Mouse (Mus musculus) left cerebral cortex, postnatal 14 days (tissue): ENCODE measurements around the gene Lcn6. TPM values are rescaled to one million over a fixed set of nuclear protein-coding genes. Genes with fewer than 3 reads are reported as not detected.
"Not testable (repeated sequence)": the region's sequence is repeated elsewhere in the genome, so short reads cannot be mapped to it uniquely, and the experiment has no call there.

Experiments used
- DNase-seq, 2 experiments: peaks; one replicate each; pipeline ENCODE4 v3.0.0; 2021 to 2022; ENCODE audit warnings: low spot score in 2 of 2, mixed read lengths in 1 of 2
- intact Hi-C: fragments of 180-260 bp; cut with DNase I; formaldehyde crosslinking; loops from one replicate; pipeline ENCODE4 v1.15.1; 2025
- total RNA-seq, 2 experiments: library from RNA; stranded (reverse); gene quantifications; 2 replicates each; pipeline ENCODE4 v1.2.3; 2021

The Lcn6 gene
- total RNA-seq, 2 experiments from 2014 or later, result not detected

DNA sequence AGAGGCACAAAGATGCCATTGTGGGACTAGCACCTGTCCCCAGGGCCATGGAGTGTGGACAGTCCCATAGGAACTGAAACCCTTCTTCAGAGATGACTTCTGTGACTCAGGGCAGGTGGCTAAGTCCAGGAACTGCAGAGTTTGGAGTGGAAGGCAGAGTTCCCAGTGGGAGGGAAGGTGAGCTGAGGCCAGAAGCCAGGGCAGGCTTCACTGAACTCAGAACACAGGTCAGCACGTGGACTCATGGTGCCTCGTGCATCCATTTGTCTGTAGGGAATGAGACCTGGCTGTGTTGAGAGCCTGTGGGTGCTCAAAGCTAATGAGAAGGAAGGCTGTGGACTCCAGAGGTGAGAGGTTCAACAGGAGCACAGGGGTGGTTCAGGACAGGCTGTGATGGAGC is 22.1 kb downstream of the Lcn6 start:
- intact Hi-C loops, result no loop called here
- DNase-seq, result no peak

DNA sequence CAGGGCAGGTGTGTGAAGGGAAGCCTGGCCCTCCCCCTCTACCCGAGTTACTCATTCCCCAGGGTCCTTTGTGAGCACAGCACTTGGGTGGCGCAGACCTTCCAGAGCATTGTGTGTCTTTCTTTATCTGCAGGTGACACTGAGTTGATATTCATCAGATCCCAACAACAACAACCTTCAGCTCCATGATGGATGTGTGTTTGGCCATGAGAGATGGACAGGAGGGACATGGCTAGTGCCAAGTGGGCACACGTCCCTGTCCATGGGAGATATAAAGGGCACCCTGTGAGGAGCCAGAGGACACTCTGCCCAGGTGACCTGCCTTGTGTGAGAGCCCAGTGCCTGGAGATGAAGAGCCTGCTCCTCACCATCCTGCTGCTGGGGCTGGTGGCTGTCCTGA is 23.2 kb downstream of the Lcn6 start, which contains the start of gene Obp2a:
Gene Obp2a (plus strand): TSS at position 301 of the 400 bp plus-strand sequence.
- intact Hi-C loops, DNase-seq: not testable (repeated sequence)

DNA sequence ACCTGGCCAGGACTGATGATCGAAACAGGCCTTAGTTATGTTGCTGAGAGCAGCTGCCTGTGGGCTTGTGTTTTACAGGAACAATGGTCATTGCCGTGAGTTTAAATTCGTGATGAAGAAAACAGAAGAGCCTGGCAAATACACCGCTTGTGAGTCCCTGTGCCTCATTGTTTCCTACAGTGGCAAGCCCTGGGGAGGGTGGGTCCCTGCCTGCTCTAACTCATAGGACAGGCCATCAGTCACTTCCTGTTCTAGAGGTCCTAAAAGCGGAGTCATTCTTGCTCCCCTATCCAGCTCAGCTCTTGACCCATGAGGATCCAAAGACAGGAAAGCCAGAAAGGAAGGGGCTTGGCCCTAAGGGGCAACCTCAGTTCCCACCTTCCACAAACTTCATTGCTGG is 24.4 kb downstream of the Lcn6 start:
- DNase-seq, result no peak
- intact Hi-C loops, result no loop called here

DNA sequence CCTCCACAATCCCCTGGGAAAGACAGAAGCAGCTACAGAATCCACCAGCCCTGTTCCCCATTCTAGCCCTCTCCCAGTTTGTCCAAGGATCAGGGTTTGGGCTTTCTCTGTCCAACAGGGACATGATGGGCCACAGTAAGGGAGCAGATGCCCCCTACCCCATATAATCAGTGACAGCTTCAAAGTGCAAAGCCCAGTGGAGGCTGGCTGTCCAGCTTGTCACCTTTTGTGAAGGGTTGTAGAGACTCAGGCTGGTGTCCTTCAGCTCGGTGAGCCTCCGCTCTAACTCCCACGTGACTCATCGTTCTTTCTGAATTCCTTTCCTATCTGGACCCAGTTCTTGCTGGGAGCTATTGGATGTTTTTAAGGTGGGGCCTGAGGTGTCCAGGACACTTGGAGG is 27.1 kb downstream of the Lcn6 start:
- no peak for DNase-seq
- intact Hi-C loops, result no loop called here

DNA sequence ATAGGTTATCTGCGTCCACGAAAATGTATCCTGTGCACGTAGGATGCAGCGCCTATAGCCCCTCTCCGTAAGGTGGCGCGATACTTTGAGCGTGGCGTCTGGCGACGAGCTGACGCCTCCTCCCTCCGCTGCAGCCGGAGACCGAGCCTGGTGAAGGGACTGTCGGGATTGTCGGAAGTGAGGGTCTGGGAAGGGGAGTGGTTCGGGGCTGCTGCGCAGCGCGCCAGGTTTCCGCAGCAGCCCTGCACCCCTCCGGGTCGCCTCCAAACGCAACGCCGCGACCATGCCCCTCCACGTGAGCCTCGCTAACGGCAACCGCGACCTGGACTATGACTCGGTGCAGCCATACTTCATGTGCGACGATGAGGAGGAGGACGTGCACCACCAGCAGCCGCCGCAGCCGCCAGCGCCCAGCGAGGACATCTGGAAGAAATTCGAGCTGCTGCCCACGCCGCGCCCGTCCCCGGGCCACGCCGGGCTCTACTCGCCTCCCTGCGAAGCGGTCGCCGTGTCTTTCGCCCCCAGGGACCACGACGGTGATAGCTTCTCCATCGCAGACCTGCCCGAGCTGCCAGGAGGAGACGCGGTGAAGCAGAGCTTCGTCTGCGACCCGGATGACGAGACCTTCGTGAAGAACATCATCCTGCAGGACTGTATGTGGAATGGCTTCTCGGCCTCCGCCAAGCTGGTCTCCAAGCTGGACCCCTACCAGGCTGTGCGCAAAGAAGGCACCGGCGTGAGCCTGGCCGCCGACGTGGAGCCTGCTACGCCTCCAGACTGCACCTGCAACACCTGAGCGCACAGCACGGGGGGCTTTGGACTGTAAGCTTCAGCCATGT is 30.3 kb downstream of the Lcn6 start, which contains the start of gene Bmyc:
Gene Bmyc (plus strand): TSS at position 97 of the 839 bp plus-strand sequence.
- intact Hi-C loops, result no loop called here
- peak; percentile 88 to 89 for DNase-seq

DNA sequence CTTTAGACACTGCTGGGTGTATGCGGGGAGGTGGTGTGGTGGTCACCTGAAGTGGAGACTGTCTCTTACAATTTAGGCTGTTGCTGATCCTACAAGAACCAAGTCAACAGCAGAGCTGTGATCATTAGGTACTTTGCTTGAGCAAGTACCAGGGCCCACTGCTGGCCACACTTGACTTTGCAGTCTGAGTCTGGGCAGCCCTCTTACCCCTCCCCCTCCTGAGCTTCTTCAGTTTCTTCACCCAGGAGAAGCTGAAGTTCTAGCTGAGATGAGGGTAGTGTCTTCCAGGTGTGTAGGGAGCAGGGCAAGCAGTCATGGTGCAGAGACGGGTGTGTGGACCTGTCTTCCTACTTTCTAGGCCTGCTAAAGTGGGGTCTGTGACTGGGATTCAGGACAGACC is 31.5 kb downstream of the Lcn6 start:
- intact Hi-C loops, result loop anchor here (2.0 kb wide), 1 partner anchor 43 kb away; no protein-coding TSS in a partner anchor
- DNase-seq, result peak; percentile 53 to 78

DNA sequence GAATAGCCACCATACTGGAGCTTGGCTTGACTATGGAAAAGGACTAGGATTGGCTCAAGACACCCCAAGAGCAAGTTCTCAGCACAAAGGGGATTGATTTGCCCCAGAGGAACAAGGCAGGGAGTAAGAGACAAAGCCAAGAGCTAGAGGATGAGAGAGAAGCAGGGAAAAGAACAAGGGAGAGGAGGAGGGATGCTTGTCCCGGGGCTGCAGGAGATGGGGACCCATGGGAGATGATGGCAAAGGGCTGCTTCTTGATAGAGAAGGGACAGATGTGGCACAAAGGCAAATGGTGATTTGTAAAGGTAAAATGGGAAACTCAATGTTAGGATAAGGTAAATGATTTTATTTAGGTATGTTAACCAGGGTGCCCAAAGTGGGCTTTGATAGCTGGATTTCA is 32.5 kb downstream of the Lcn6 start:
- intact Hi-C loops, result loop anchor here (2.0 kb wide), 1 partner anchor 42 kb away; no protein-coding TSS in a partner anchor
- DNase-seq, result not testable (repeated sequence)

DNA sequence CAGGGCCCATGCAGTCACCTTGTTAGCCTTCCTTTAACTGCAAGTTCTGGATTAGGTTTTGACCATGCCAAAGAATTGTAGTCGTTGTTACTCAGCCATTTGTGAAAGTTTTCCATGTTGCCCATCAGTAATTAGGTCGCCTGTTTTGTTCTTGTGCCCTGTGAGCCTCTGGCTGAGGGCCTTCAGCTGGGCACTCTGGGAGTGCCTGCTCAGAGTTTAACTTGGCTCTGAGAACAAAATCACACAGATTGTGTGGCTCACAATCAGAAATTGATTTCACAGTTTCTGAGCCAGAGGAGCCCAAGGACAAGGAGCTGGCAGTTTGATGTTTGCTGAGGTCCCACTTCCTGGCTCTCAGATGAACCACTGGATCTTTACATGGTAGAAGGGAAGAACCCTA is 33.2 kb downstream of the Lcn6 start:
- DNase-seq, result not testable (repeated sequence)
- intact Hi-C loops, result loop anchor here (2.0 kb wide), 1 partner anchor 41 kb away; no protein-coding TSS in a partner anchor

DNA sequence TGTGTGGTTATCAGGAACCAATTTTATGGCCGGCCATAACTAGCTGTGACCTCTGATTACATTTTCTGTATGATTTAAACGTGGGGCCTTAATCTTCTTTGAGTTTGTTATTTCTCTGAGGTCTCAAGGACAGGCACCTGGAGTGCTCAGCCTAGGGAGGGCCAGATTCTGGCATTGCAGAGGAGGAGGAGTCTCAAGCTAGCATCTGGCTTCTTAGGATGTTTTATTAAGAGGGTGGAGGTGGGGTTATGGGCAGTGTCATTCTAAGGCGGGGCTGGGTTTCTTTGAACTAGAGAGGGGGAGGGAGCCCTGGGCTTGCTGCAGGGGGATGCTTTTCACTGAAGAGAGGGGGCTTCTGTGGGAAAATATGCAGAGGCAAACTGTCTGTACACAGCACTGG is 35.1 kb downstream of the Lcn6 start:
- intact Hi-C loops, DNase-seq: not testable (repeated sequence)

DNA sequence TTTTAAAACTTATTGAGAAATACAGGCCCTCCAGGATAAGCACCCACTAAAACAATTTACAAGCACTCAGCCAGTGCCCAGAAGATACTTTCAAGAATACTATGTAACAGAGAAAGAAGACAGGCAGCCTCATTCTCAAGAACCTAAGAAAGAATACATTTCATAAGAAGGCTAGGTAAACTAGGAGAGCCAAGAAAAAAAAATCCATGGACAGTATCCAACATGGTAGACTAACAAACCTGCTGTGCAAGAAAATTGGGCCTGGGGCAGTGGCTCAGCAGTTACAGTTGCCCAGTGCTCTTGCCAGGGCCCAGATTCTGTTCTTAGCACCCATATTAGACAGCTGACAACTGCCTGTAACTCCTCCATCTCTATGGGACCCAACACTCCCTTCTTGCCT is 40.6 kb downstream of the Lcn6 start:
- intact Hi-C loops, result no loop called here
- DNase-seq, result no peak

Other genes with a start within 250 kb of the Lcn6 start
- gene Abca2, start 248.1 kb upstream of the Lcn6 start, total RNA-seq, result 100 to 1,000 TPM; 137 to 152 TPM
- gene Clic3, start 219.9 kb upstream of the Lcn6 start, total RNA-seq, result 1 to 10 TPM in 1 of 2 experiments, under 1 TPM in 1; 0.59 to 1.2 TPM
- gene Paxx, start 215.7 kb upstream of the Lcn6 start, total RNA-seq, result 10 to 100 TPM; 64.1 to 66.3 TPM
- 1,000 to 10,000 TPM; 1,462 to 1,765 TPM for gene Ptgds, start 206.7 kb upstream of the Lcn6 start, total RNA-seq
- not detected for gene Lcn12, start 182.9 kb upstream of the Lcn6 start, total RNA-seq
- gene Fbxw5, start 176.0 kb upstream of the Lcn6 start, total RNA-seq, result 100 to 1,000 TPM; 141 to 142 TPM
- gene C8g, start 175.1 kb upstream of the Lcn6 start, total RNA-seq, result 1 to 10 TPM in 1 of 2 experiments, under 1 TPM in 1; 0.59 to 1.6 TPM
- gene Traf2, start 129.8 kb upstream of the Lcn6 start, total RNA-seq, result 1 to 10 TPM; 9.1 to 9.5 TPM
- 100 to 1,000 TPM; 190 to 202 TPM for gene Edf1, start 118.9 kb upstream of the Lcn6 start, total RNA-seq
- gene Mamdc4, start 101.9 kb upstream of the Lcn6 start, total RNA-seq, result 1 to 10 TPM; 1.8 to 2.1 TPM
- gene Phpt1, start 101.6 kb upstream of the Lcn6 start, total RNA-seq, result 100 to 1,000 TPM in 1 of 2 experiments, 10 to 100 TPM in 1; 93.5 to 105 TPM
- gene Ajm1, start 95.0 kb upstream of the Lcn6 start, total RNA-seq, result 100 to 1,000 TPM; 123 to 129 TPM
- gene Rabl6, start 68.3 kb upstream of the Lcn6 start, total RNA-seq, result 100 to 1,000 TPM; 117 to 118 TPM
- gene Ccdc183, start 59.1 kb upstream of the Lcn6 start, total RNA-seq, result not detected
- gene Tmem141, start 54.8 kb upstream of the Lcn6 start, total RNA-seq, result 10 to 100 TPM; 27.2 to 27.7 TPM
- 1 to 10 TPM in 1 of 2 experiments, under 1 TPM in 1; 0.72 to 1.1 TPM for gene Fcna, start 48.8 kb upstream of the Lcn6 start, total RNA-seq
- not detected for gene Lcn8, start 23.7 kb upstream of the Lcn6 start, total RNA-seq
- gene Lcn5, start 18.8 kb upstream of the Lcn6 start, total RNA-seq, result not detected
- gene Lcn10, start 5.9 kb downstream of the Lcn6 start, total RNA-seq, result not detected
- gene Obp2a, start 23.3 kb downstream of the Lcn6 start, total RNA-seq, result not detected
- gene Bmyc, start 30.0 kb downstream of the Lcn6 start, total RNA-seq, result 10 to 100 TPM; 85.8 to 98.2 TPM
- not detected for gene Obp2b, start 60.2 kb downstream of the Lcn6 start, total RNA-seq
- gene Lcn3, start 88.8 kb downstream of the Lcn6 start, total RNA-seq, result not detected
- gene Lcn11, start 100.2 kb downstream of the Lcn6 start, total RNA-seq, result not detected
- not detected for gene Gm13539, start 105.5 kb downstream of the Lcn6 start, total RNA-seq
- not detected for gene Glt6d1, start 139.1 kb downstream of the Lcn6 start, total RNA-seq
- gene Lcn9, start 146.4 kb downstream of the Lcn6 start, total RNA-seq, result not detected
- gene Sohlh1, start 170.5 kb downstream of the Lcn6 start, total RNA-seq, result not detected
- gene Kcnt1, start 186.9 kb downstream of the Lcn6 start, total RNA-seq, result 100 to 1,000 TPM; 114 to 120 TPM